Mouse (Mus musculus) forebrain, embryonic 13.5 days (tissue): ENCODE measurements around the gene Fam166a. TPM values are rescaled to one million over a fixed set of nuclear protein-coding genes. Genes with fewer than 3 reads are reported as not detected.

ENCODE experiments used
- ATAC-seq: fragments of 200-750 bp; cut with Nextera tagmentation; 2 replicates; pipeline ENCODE4 v1.8.0; 2017
- H3K27ac ChIP-seq: fragments of 300-500 bp; sonication (generic); 2 replicates; pipeline ENCODE4 v1.5.1; 2015; ENCODE audit warnings: inconsistent platforms, mild to moderate bottlenecking, moderate library complexity
- H3K27me3 ChIP-seq: fragments of 300-500 bp; sonication (generic); 2 replicates; pipeline ENCODE4 v1.6.1; 2015; ENCODE audit warnings: mild to moderate bottlenecking, inconsistent platforms
- H3K36me3 ChIP-seq: fragments of 300-500 bp; sonication (generic); 2 replicates; pipeline ENCODE4 v1.6.1; 2015; ENCODE audit warnings: mild to moderate bottlenecking, inconsistent platforms; ENCODE audit not compliant: poor library complexity, severe bottlenecking
- H3K4me1 ChIP-seq: fragments of 300-500 bp; sonication (generic); 2 replicates; pipeline ENCODE4 v1.6.1; 2015; ENCODE audit warnings: inconsistent platforms
- H3K4me2 ChIP-seq: fragments of 300-500 bp; sonication (generic); 2 replicates; pipeline ENCODE4 v1.6.1; 2015; ENCODE audit warnings: inconsistent platforms, mild to moderate bottlenecking, moderate library complexity
- H3K4me3 ChIP-seq: fragments of 300-500 bp; sonication (generic); 2 replicates; pipeline ENCODE4 v1.5.1; 2015; ENCODE audit warnings: mild to moderate bottlenecking, inconsistent platforms
- H3K9ac ChIP-seq: fragments of 300-500 bp; sonication (generic); 2 replicates; pipeline ENCODE4 v1.6.1; 2015; ENCODE audit warnings: mild to moderate bottlenecking, inconsistent platforms
- H3K9me3 ChIP-seq: fragments of 300-500 bp; sonication (generic); replicated peaks from 2 replicates; pipeline ENCODE4 v1.6.1; 2016; ENCODE audit warnings: inconsistent platforms
- WGBS: fragments of 180-500 bp; shearing (Covaris S2); methylation state at CpG from one replicate; pipeline ENCODE4 v1.1.7; 2015; 5-methylcytosine and 5-hydroxymethylcytosine counted together
- polyA plus RNA-seq: library from polyadenylated mRNA; unstranded; fragments of >200 nt; fragmentation: Nextera tagmentation; extraction: Ambion mirVana; gene quantifications from 2 replicates; pipeline ENCODE4 v1.2.1, GENCODE M21; 2015

Gene Fam166a
- polyA plus RNA-seq, 1 experiment from 2014 or later = not detected

DNA sequence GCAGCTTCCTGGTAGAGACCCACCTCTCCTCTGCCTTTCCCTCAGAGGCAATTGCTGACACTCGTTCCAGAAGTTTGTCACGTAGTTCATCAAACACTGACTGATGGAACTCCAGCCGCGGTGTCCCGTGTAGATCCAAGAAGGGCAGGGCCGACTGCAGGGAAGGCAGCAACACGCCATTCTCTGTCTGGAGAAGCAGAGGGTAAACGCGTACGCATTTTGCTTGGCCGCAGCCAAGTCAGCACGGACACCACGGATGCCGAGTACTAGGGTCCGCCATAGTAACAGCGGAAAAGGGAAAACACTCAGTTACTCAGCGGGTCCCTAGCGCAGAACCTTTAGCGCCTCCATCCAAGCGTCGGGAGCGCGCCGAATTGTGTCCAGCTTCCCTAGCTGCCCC, 7.9 kb upstream of the Fam166a start:
- ATAC-seq = peak; percentile 42; the same call in 1 of the 2 replicates
- H3K9ac ChIP-seq = peak overlapping the region; percentile 94

DNA sequence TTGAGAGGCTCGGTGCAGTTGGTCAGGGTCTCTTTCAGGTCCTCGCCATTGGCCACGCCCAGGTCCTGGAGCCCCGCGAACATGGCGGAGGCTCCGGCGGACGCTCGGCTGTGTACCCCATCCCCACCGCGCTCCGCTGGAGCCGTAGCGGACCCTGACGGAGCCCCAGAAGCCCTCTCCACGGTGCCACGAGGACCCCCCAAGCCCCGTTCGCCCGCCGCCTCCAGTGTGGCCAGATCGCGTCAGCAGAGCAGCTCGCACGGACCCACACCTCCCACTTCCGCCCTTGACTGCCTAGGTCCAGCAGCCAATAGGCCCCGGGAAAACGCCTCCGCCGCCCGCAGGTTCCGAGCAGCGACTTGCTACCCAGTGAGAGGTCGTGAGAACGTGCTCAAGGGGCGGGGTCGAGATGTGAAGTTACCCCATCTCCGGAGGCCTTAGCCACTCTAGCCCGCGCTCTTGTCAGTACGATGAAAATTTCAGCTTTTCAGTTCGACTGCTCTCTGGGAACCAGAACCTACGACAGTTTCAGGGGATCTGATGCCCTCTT, 7.3 kb upstream of the Fam166a start, which contains the start of gene Nelfb:
Nelfb (minus strand) TSS at position 369 of the 550 bp plus-strand sequence.
- peak within 1 kb of the TSS; percentile 78 for H3K27ac ChIP-seq
- WGBS = under 1% methylated on average over 44 of the region's 44 CpGs
- peaks cover 29% of the 10 kb centered on the region for H3K4me1 ChIP-seq
- H3K9ac ChIP-seq = peak within 1 kb of the TSS; percentile 94
- peak; percentile 95 for ATAC-seq
- no peaks in the 10 kb centered on the region; the same call in 1 of the 2 replicates for H3K27me3 ChIP-seq
- H3K4me2 ChIP-seq = peak within 1 kb of the TSS; percentile 89
- H3K9me3 ChIP-seq = no peaks in the 10 kb centered on the region
- H3K36me3 ChIP-seq = peaks cover 26% of the 10 kb centered on the region
- H3K4me3 ChIP-seq = peak within 1 kb of the TSS; percentile 92

More for the DNA sequence above, 7.9 kb upstream of the Fam166a start:
- Histone ChIP-seq H3K36me3 (peaks cover 31% of the 10 kb centered on the region), H3K9me3 (no peaks in the 10 kb centered on the region), H3K27me3 (no peaks in the 10 kb centered on the region; the same call in 1 of the 2 replicates), H3K4me1 (peaks cover 29% of the 10 kb centered on the region), H3K27ac (peak overlapping the region; percentile 78), H3K4me2 (peak overlapping the region; percentile 89), H3K4me3 (peak overlapping the region; percentile 92)
- under 1% methylated on average over 24 of the region's 24 CpGs for WGBS

GRCm38 (mm10) chr2:25213266-25213865, 5.2 kb upstream of the Fam166a start:
- no peak overlapping the region for H3K4me3 ChIP-seq
- no peaks in the 10 kb centered on the region; the same call in 1 of the 2 replicates for H3K27me3 ChIP-seq
- H3K4me2 ChIP-seq = no peak overlapping the region
- no peak overlapping the region for H3K9ac ChIP-seq
- ATAC-seq = no peak
- H3K4me1 ChIP-seq = peaks cover 25% of the 10 kb centered on the region
- H3K36me3 ChIP-seq = peaks cover 5% of the 10 kb centered on the region
- WGBS = 69% methylated on average over 23 of the region's 23 CpGs
- H3K27ac ChIP-seq = no peak overlapping the region
- no peaks in the 10 kb centered on the region for H3K9me3 ChIP-seq

DNA sequence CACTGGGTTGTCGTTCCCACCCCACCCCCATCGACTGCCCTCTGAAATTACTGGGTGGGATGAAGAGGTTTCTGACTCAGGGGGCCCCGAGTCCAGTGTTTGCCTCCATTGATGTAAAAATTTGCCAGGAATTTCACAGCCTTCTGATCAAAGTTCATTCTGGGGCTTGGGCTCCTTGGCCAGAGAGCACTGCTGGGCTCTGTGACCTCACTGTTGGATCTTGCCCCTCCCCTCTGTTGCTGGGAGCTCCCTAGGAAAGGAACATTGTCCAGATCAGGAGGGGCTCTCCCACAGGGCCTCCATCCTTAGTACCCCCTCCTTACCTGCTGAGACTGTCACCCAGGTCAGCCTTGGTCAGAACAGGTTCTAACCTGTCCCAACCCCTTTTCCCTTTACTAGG, 4.1 kb upstream of the Fam166a start, which contains the start of gene Stpg3:
Stpg3 (minus strand) TSS at position 194 of the 400 bp plus-strand sequence.
- 81% methylated on average over 3 of the region's 3 CpGs for WGBS
- Histone ChIP-seq H3K4me1 (peaks cover 18% of the 10 kb centered on the region), H3K9me3 (no peaks in the 10 kb centered on the region), H3K4me2 (no peak within 1 kb of the TSS), H3K36me3 (no peaks in the 10 kb centered on the region), H3K27ac (no peak within 1 kb of the TSS), H3K27me3 (no peaks in the 10 kb centered on the region; the same call in 1 of the 2 replicates), H3K4me3 (no peak within 1 kb of the TSS), H3K9ac (no peak within 1 kb of the TSS)
- no peak for ATAC-seq

- H3K9me3 ChIP-seq = no peaks in the 10 kb centered on the region
- no peak overlapping the region for H3K4me3 ChIP-seq
- peaks cover 9% of the 10 kb centered on the region for H3K36me3 ChIP-seq
- no peak overlapping the region for H3K27ac ChIP-seq
- H3K27me3 ChIP-seq = no peaks in the 10 kb centered on the region; the same call in 1 of the 2 replicates
- no peak overlapping the region for H3K4me2 ChIP-seq
- H3K9ac ChIP-seq = no peak overlapping the region
- WGBS = 65% methylated on average over 2 of the region's 2 CpGs
- H3K4me1 ChIP-seq = 0 out of 2 replicates have a peak, but pooled peaks cover 2% of the 10 kb centered on the region
- ATAC-seq = no peak
Measured at GRCm38 (mm10) chr2:25217666-25218065, 879 bp upstream of the Fam166a start.

- WGBS = 79% methylated on average over 5 of the region's 5 CpGs
- peaks cover 13% of the 10 kb centered on the region for H3K36me3 ChIP-seq
- no peak for ATAC-seq
- no peaks in the 10 kb centered on the region for H3K9me3 ChIP-seq
- H3K4me2 ChIP-seq = no peak overlapping the region
- H3K27me3 ChIP-seq = no peaks in the 10 kb centered on the region
- no peak overlapping the region for H3K27ac ChIP-seq
- H3K4me3 ChIP-seq = no peak overlapping the region
- peaks cover 22% of the 10 kb centered on the region for H3K4me1 ChIP-seq
- H3K9ac ChIP-seq = no peak overlapping the region
Measured at GRCm38 (mm10) chr2:25221331-25221772, 2.8 kb downstream of the Fam166a start.

- peak; percentile 31 for ATAC-seq
- Histone ChIP-seq H3K4me1 (peaks cover 30% of the 10 kb centered on the region), H3K4me2 (peak overlapping the region; percentile 96), H3K27ac (peak overlapping the region; percentile 94), H3K9ac (peak overlapping the region; percentile 93), H3K4me3 (peak overlapping the region; percentile 86), H3K9me3 (no peaks in the 10 kb centered on the region), H3K27me3 (no peaks in the 10 kb centered on the region), H3K36me3 (peaks cover 13% of the 10 kb centered on the region)
- 2% methylated on average over 51 of the region's 53 CpGs for WGBS
Measured at GRCm38 (mm10) chr2:25223681-25224491, 5.3 kb downstream of the Fam166a start.

GRCm38 (mm10) chr2:25224492-25224765, 5.9 kb downstream of the Fam166a start, which contains the start of gene Tubb4b:
TSS of gene Tubb4b (minus strand) at chr2:25224702.
- H3K27ac ChIP-seq = peak within 1 kb of the TSS; percentile 98
- peak within 1 kb of the TSS; percentile 93 for H3K9ac ChIP-seq
- WGBS = 0% methylated on average over 17 of the region's 17 CpGs
- 0 out of 2 replicates have a peak, but pooled peaks cover 3% of the 10 kb centered on the region for H3K27me3 ChIP-seq
- no peak for ATAC-seq
- H3K4me2 ChIP-seq = peak within 1 kb of the TSS; percentile 96
- H3K4me1 ChIP-seq = peaks cover 32% of the 10 kb centered on the region
- H3K36me3 ChIP-seq = peaks cover 13% of the 10 kb centered on the region
- H3K9me3 ChIP-seq = no peaks in the 10 kb centered on the region
- H3K4me3 ChIP-seq = peak within 1 kb of the TSS; percentile 86

GRCm38 (mm10) chr2:25224766-25225752, 6.5 kb downstream of the Fam166a start:
- Histone ChIP-seq H3K4me3 (peak overlapping the region; percentile 52), H3K9ac (peak overlapping the region; percentile 70), H3K4me1 (peaks cover 32% of the 10 kb centered on the region), H3K27ac (peak overlapping the region; percentile 98), H3K36me3 (peaks cover 13% of the 10 kb centered on the region), H3K4me2 (peak overlapping the region; percentile 47), H3K9me3 (no peaks in the 10 kb centered on the region), H3K27me3 (0 out of 2 replicates have a peak, but pooled peaks cover 7% of the 10 kb centered on the region)
- peak; percentile 98 for ATAC-seq
- 2% methylated on average over 39 of the region's 41 CpGs for WGBS

DNA sequence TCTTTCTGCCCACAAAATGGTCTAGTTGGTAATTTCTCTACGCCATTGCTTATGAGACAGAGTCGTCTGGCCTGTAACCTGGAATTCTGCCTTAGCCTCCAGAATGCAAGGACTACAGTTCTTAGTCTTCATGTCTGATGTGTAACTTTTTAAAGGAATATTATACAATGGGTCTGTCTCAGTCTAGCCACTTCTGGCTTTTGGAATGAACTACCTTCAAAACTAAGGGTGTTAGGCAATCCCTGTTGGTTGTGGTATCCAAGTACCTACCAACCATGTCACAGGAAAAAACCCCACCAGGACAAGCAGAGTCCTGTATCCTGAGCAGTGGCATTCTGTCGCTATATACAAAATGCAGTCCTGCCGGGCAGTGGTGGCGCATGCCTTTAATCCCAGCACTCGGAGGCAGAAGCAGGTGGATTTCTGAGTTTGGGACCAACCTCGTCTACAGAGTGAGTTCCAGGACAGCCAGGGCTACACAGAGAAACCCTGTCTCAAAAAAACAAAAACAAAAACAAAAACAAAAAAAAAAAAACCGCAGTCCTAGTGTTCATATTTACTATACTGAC, 7.3 kb downstream of the Fam166a start:
- Histone ChIP-seq H3K4me2 (peak overlapping the region; percentile 47), H3K9ac (peak overlapping the region; percentile 70; the same call in 1 of the 2 replicates), H3K9me3 (no peaks in the 10 kb centered on the region), H3K36me3 (peaks cover 13% of the 10 kb centered on the region), H3K27me3 (0 out of 2 replicates have a peak, but pooled peaks cover 10% of the 10 kb centered on the region), H3K4me1 (peaks cover 32% of the 10 kb centered on the region), H3K27ac (peak overlapping the region; percentile 98), H3K4me3 (peak overlapping the region; percentile 52; the same call in 1 of the 2 replicates)
- no peak for ATAC-seq
- WGBS = 76% methylated on average over 8 of the region's 8 CpGs

DNA sequence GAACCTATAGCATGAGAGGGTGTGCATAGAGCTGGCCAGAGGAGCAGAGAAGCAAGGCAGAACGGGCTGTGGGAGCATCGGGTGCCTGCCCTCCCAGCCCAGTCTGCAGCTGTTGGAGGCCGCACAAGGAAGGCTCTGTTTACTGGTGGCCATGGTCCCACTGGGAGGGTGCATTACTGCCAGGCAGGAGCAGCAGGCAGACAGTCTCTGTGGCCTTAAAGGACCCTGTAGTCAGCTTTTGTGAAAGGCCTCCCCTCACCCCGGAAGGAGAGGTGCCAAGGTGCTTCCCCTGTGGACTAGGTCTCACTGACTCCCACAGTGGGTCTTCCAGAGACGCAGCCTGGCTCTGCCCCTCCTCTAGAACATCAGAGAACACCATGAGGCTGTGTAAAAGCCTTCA, 8.3 kb downstream of the Fam166a start:
- no peak for ATAC-seq
- WGBS = 87% methylated on average over 5 of the region's 5 CpGs
- H3K27ac ChIP-seq = no peak overlapping the region

More for the DNA sequence above, 8.3 kb downstream of the Fam166a start:
- Histone ChIP-seq H3K4me1 (peaks cover 31% of the 10 kb centered on the region), H3K9ac (no peak overlapping the region), H3K4me3 (no peak overlapping the region), H3K36me3 (peaks cover 5% of the 10 kb centered on the region), H3K9me3 (no peaks in the 10 kb centered on the region), H3K27me3 (peaks cover 18% of the 10 kb centered on the region; the same call in 1 of the 2 replicates), H3K4me2 (no peak overlapping the region)
